Mouse (Mus musculus): ENCODE results near the gene Ccdc62. TPM values are rescaled to one million over a fixed set of nuclear protein-coding genes. Genes with fewer than 3 reads are reported as not detected.

Ccdc62 gene
- polyA plus RNA-seq, 1 experiment: 4.7 TPM

DNA sequence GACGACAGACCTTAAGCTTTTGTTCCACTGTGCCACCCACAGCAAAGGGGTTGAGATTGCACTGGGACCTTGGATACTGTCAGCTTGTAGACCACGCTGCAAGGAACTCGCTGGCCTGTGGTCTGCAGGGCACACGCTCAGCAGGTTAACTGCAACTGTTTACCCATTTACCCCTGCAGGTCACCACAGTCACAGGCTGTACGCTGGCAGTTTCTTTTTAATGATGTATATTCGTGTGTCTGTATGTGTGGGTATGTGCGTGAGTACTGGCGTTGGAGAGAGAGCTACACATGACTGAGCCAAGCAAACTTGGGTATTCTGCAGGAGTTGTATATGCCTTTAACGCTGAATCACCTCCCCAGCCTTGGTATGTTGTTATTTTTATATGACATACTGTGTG is 88.2 kb downstream of the Ccdc62 start:
- H3K79me2 ChIP-seq (ENCODE audit: control insufficient read depth, insufficient read depth): peaks cover 93% of the 10 kb centered on the region
- no peaks in the 10 kb centered on the region for H3K36me3 ChIP-seq (ENCODE audit: control insufficient read depth, insufficient read depth)
- H3K4me2 ChIP-seq (ENCODE audit: low read depth): no peak overlapping the region
- H3K4me3 ChIP-seq: no peak overlapping the region
- no peaks in the 10 kb centered on the region for H3K27me3 ChIP-seq (ENCODE audit: control insufficient read depth, insufficient read depth, insufficient read length)
- no peak for TF ChIP-seq SRF (IDR thresholded peaks at IDR 0.05; ENCODE audit: control insufficient read depth, insufficient read length, low read depth)
- no peak overlapping the region for H3ac ChIP-seq (ENCODE audit: control insufficient read depth, insufficient read length)

Other genes starting within 250 kb of the Ccdc62 start
- 17.5 TPM for gene Clip1, start 246.1 kb upstream of the Ccdc62 start, polyA plus RNA-seq (2012; fragmentation: generic; extraction: Trizol)
- 9.7 TPM for gene Zcchc8, start 209.6 kb upstream of the Ccdc62 start, polyA plus RNA-seq (2012; fragmentation: generic; extraction: Trizol)
- 18.4 TPM for gene Rsrc2, start 181.3 kb upstream of the Ccdc62 start, polyA plus RNA-seq (2012; fragmentation: generic; extraction: Trizol)
- gene Kntc1, start 181.0 kb upstream of the Ccdc62 start, polyA plus RNA-seq (2012; fragmentation: generic; extraction: Trizol): 6.5 TPM
- gene Hcar2, start 65.2 kb upstream of the Ccdc62 start, polyA plus RNA-seq (2012; fragmentation: generic; extraction: Trizol): not detected
- gene Hcar1, start 50.7 kb upstream of the Ccdc62 start, polyA plus RNA-seq (2012; fragmentation: generic; extraction: Trizol): not detected
- gene Denr, start 23.5 kb upstream of the Ccdc62 start, polyA plus RNA-seq (2012; fragmentation: generic; extraction: Trizol): 38.0 TPM
- gene Gm43518, start 3.3 kb upstream of the Ccdc62 start, polyA plus RNA-seq (2012; fragmentation: generic; extraction: Trizol): not detected
- gene Hip1r, start 42.9 kb downstream of the Ccdc62 start, polyA plus RNA-seq (2012; fragmentation: generic; extraction: Trizol): 10.5 TPM
- gene Vps37b, start 101.6 kb downstream of the Ccdc62 start, polyA plus RNA-seq (2012; fragmentation: generic; extraction: Trizol): 18.7 TPM
- gene Abcb9, start 165.1 kb downstream of the Ccdc62 start, polyA plus RNA-seq (2012; fragmentation: generic; extraction: Trizol): 0.90 TPM
- 15.2 TPM for gene Ogfod2, start 181.6 kb downstream of the Ccdc62 start, polyA plus RNA-seq (2012; fragmentation: generic; extraction: Trizol)
- gene Arl6ip4, start 185.4 kb downstream of the Ccdc62 start, polyA plus RNA-seq (2012; fragmentation: generic; extraction: Trizol): 55.0 TPM

Measured in myocyte (in vitro differentiated cells).